Mouse (Mus musculus) gastrocnemius, adult 18-20 months (tissue): Measurements from ENCODE around the gene Lenep. TPM values are rescaled to one million over a fixed set of nuclear protein-coding genes. Genes with fewer than 3 reads are reported as not detected.

Experiments
- DNase-seq: peaks from one replicate; pipeline ENCODE4 v3.0.0; 2021; ENCODE audit warnings: low spot score
- total RNA-seq, 2 experiments: library from RNA; stranded (reverse); gene quantifications; 2 replicates each; pipeline ENCODE4 v1.2.3; 2021

The Lenep gene
- total RNA-seq, 2 experiments from 2014 or later = 0.59 TPM; not detected in 1

DNA sequence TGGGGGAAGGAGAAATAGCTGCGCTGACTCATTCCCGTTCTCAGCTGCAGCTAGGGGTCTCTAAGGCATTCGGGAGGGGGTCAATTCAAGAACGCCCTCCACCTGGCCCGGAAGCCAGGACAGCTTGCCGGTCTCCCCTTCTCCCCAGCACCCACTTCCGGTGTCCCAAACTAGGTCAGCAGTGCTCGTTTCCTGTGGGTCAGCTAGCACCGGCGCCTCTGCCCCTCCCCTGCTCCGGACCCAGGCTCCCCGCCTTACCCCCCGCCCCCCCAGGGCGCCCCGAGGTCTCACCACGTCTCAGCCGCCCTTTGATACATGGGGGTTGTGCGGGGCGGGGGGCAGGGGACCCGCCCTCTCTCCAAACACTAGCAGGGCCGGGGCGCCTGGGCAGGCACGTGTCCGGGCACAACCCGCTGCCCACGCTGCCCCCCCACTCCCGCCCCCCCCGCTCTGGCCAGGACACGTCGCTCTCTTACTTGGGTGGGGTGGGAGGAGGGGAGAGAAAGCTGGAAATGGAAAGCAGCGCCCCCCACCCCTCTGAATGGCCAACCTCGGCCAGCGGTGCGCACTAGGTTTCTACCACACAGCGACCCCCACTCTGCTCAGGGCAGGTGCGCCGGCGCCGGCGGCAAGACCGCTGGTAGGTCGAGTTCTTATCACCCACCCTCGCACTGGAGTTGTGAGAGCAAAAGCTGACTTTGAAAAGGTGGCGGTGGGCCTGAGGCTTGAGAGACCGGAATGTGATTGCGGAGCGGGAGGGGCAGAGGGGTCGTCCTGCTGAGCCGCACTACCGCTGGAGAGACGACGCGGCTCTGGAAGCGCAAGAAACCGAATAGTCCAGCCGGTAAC lies 10.7 kb downstream of the Lenep start:
- peak; percentile 81 for DNase-seq

DNA sequence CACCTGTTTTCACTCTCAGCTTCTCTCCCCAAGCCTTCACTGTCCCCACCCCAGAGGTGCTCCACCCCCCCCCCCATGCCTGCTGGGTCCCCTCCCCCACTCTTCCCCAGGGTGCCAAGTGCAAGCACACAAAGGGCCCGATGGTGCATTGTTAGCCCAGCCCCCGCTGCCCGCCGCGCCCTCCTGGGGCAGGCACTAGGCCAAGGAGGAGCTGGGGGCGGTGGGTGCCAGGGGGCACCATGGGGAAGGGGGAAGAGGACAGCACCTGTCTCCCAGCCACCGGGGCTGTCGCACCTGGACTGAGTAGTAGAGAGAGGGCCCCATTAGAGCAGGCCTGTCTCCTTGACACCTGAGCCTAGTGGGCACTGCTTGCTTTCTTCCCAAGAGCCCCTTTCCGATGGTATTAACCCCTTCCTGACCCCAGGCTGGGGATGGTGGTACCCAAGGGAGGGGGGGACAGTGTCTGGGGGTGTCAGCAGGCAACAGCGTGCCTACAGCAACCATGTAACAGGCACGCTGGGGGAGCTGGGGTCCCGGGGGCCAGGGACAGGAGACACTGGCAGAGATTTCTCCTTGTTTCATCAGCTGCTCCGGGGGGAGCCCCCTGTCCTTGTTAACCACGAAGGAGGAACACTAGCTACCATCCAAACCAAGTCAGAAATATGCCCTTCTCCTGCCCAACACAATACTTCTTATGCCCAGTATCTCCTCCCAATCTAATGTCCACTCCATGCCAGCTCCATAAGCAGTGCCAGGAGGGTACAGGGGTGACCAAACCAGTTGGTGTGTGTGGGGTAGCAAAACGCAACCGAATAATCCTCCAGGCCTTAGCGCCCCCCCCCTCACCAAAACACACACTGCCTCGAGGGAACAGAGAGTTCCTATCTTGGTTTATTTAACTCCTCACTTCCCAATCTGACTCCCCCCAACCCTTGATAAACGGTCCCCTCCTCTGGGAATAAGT lies 11.6 kb downstream of the Lenep start:
- DNase-seq = no peak

DNA sequence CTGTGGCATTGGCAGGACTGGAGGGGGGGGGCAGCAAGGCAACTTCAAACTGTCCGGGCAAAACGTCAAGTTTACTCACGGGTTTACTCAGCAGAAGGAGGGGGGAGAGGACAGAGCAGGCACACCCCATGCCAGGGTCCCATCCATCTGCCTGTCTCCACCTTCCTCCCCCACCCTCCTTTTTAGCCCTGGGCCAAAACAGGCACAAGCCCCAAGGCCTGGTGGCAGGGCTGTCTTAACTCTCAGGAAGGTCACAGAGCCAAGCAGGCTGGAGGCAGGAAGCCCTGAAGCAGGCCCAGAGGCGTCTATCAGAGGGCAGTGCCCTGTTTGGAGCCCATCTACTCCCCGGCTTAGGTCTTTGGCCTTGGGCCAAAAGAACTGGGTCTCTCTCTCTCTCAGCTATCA lies 12.5 kb downstream of the Lenep start:
- peak; percentile 66 for DNase-seq

DNA sequence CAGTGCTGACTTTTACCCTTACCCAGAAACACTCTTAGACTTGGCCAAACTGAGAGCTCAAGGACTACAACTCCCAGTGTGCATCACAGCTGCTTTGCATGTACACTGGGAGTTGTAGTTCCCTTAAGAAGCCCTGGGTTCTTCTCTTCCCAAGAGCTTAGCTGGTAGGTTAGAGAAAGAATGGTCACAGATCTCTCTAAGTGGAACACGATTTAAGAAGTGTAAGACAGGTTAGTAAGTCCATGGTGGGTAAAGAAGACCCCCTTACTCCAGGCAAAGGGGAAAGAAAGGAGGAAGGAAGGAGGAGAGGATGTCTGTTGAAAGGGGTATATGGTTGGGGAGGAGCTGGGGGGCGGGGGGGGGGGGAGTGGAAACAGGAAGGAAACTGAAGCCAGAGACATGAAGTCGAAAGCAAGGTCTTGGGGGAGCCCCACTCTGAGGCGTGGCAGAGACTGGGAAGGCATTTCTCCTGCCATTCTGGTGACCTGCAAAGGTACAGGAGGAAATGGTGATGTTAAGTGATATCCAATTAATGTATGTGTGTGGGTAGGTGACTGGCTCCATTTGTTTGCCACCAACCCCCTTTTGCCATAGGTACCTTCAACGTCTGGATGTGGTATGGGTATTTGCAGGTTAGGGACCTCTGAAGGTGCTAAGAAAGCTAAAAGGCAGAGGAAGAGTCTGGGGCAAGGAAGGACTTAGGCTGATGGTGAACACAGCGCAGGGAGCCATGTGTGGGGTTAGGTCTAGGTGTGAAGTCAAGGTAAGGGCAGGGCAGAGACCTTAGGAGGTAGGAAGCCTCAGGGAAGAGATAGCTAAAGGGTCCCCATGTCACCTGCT lies 13.5 kb downstream of the Lenep start:
- DNase-seq = no peak

DNA sequence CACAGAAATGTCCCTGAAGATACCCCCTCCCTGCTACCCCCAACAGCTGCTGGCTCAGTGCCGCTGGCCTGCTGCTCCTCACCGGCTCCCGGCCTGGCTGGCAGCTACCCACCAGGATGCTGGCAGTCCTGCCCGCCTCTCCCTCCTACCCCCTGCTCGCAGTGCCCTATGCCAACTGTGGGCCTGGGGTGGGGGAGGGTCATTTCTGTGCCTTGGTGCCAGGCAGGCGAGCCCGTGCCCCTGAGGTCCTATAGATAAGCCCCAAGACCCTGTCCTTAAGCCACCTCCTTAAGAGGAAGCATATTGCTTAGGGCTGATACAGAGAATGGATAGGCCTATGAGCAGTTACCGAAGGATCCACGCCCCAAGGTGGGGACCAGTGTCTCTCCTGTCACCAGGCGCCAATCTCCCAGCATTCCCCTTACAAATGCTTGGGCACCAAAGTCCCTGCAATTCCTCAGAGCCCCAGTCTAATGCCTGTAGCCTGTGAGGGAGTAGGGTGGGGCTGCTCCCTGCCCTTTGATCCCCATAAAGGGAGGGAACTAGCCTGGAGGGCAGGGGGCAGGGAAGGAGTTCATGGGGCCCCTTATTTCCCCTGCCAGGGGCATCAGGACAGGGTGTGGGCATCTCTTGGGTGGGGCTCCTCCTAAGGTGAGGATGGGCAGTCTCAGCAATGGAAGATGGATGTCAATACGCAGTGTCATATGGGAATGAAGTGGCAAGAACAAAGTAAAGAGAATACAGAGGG lies 14.3 kb downstream of the Lenep start:
- DNase-seq = peak; percentile 73

DNA sequence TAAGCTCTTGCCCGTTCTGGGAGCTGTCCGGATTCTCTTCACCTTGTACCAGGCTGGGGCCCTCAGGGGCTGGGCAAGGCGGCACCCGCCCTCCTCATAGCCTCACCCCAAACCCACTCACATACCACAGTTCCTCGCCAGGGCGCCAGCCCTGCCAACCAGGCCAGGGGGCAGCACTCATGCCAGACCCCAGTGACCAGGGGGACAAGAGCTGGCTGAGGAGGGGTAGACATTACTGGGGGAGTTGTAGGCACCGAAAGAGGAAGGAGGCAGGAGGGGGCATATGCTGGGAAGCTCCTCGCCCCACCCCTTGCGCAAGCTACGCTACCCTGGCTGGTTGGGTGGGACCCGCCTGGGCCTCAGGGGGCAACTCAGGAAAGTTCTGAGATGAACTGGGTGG lies 15.0 kb downstream of the Lenep start:
- DNase-seq = no peak

DNA sequence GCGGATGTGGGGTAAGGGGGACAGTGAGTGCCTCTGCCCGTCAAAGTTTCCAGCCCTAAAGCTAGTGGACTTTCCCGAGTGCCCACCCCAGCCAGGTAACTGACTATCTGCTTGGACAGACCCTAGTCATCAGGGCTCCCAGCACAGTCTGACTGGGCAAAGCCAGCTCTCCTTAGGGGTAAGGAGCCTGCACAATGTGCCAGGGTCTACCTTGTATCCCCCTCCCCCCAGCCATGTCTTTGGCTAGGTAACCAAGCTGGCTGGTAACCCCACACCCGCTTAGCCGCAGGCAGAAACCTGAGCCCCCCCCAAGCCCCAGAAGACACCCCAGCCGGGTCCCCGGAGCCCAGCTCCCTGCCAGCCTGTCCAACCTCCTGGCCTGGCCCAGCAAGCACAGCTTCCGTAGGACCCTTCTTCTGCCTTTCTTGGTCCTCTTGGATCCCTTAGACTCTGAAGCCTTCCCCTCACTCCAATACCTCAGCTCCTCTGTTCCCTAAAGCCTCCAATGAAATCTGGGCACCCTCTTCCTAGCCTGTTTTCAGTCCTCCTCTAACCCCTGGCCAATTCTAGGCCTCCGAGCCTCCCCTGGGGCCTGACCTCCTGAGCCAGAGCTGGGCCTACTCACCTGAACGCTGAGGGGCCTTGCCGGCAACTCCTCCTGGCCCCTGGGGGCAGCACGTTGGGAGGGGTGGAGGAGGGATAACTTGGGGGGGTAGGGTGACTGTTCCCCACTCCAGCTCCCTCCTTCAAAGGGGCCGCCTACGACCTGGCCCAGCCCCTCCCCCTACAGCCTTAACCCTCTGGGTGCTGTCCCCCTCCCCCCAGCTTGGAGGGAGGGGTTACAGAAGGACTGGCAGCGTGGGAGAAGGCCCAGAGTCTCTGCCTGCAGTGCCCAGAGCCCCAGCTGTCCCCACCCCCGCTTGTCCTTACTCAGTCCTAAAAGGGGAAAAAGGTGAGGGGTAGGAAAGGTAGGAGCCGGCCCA lies 15.9 kb downstream of the Lenep start:
- DNase-seq = no peak

DNA sequence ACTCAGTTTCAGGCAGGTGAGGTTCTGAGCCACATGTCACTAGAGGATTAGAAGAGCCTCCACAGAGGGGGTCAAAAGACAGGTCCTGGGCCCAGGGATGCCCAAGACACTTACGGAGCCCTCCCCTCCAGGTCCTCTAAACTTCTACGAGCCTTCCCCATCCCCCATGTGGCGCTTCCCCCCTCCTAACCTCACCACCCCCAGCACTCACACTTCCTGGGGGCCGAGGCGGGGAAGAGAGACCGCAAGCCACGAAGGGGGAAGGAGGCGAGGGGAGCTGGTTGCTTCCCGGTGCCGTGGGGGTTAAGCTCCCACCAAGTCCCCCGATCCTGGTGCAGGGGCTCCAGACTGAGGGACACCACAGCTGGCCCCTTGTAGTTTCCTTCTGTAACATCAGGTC lies 17.1 kb downstream of the Lenep start:
- no peak for DNase-seq

DNA sequence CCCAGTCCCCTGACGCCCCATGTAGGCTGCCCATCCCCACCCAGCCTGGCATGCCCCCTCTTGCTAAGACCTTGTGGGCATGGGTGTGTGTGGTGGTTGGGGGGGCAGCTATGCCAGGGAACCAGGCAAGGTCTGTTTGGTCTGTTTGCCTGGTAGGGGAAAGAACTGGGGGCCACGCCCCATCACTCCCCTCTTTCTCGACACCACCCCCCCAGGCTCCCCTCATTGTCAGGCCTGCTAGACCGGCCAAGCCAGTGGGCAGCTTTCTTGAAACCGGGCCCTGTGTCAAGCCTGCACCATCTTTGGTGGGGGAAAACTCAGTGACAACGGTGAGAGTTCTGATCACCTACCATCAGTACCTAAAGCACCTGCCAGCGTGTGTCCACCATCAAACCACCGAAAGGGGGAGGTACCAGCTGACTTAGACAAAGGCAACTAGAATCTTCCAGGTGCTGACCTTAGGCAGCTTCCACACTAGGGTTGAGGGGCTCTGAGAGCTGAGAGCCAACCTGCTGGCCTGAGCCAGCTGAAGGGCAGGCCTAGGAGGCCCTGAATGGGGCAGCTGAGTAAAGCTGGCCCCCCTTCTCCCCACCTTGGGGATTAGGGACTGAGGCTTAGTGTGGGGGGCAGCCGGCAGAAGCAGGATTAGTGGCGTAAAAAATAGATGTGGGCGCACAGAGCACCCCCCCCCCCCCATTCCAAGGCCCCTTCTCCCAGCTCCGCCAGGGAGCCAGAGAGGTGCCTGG lies 18.1 kb downstream of the Lenep start:
- DNase-seq = no peak

DNA sequence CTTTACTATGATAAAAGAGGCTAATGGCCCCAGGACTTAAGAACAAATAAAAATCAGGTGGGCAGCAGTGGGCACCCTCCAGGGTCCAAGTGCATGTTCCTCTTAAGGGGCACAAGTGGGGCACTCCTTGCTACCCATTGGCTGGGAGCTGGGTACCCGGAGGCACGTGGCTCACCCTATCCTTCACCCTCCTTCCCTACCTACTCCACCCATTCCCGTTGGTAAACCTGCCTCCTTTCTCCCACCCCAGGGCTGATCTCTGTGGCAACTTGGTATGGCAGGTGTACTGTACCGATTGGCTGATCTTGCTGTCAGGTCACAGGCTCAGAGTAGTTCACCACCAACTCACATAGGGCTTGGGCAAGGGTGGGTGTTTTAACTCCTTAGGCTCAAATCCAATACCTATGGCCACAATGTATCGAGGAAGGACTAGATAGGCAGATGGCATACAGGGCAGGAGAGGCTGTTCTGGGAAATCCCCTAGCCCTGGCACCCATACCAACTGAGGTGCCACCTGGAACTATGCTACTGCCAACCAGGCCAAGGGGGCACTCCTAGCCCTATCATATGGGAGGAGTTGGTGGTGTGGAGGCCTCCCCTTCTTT lies 18.8 kb downstream of the Lenep start:
- no peak for DNase-seq

DNA sequence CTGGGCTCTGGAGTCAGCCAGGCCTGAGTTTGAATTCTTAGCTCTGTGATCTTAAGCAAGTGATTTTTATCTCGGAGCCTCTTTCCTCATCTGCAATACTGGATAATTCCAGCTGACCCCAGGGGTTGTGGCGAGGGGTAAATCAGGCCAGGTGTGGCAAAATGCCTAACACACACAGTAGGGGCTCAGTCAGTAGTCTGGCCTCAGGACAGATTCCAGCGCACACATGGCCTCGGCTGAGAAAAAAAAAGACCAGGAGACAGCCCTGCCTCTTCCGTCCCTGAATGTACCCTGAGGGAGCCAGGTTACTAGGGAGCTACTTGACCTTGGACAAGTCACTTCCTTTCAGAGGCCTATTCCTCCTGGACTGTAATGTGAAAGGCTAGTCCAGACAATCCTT lies 19.6 kb downstream of the Lenep start:
- DNase-seq = no peak

DNA sequence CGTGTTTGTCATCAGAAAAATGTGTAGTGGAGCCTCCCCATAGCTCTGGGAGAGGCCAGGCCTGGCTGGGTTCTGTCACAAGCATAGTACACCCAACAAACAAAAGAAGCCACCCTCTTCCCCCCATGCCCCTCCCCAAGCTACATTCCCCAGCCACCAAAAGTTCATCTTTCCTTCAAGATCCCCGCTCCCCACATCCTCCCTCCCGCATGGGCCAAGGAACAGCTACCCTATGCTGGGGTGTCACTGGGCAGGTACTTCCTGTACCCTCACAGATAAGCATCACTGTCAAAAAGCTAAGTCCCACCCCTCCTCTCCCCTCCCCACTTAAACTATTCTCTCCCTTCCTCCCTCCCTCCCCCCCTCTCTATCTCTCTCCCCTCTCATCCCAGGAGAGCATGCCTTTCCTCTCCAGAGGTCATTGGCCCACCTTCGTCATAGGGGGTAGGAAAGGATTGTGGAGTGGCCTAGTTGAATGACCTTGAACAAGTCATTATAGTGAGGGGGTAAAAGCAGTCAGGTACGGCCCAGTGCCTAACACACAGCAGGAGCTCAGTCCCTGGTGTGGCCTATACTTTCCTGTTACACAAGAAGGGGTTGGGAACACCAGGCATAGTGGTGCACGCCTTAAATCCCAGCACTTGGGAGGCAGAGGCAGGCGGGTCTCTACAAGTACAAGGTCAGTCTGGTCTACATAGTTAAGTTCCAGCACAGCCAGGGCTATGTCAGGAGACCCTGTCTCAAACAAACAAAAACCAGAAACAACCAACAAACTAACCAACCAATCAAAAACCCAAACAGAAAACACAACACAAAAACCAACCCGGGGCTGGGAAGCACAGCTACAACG lies 20.3 kb downstream of the Lenep start:
- DNase-seq = no peak

DNA sequence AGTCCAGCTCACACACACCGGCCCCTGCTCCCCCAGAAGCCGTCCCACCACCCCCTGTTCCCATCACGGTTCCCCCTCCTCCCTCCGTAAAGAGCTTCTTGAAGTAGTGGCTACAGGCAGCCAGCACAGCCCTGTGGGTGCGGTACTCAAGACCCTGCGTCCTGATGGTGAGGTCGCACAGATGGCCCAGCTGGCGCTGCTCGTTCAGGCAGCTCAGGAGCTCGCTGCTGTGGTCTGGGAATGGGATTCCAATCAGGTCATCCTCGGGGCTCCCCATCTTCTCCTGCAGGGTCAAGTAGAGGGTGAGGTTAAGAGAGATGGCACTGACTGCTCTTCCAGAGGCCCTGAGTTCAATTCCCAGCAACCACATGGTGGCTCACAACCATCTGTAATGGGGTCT lies 21.4 kb downstream of the Lenep start:
- DNase-seq = no peak

DNA sequence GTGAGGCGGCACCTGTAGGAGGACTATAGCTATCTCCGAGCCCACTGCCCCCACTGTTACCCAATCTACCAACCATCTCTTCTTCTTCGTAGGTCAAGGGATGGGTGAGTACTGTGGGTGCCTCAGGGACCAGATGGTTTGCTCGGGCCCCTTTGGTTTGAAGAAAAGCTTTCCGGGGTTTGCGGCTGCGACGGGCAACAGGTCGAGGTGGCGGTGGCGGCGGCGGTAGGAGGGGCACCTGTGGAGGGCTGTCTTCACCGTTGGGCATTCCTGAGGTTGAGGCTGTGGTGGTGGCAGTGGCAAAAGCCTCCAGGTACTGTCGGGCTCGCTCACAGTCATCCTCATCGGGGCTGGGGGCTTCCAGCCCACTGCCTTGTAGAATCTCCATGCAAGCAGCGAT lies 21.9 kb downstream of the Lenep start:
- no peak for DNase-seq

DNA sequence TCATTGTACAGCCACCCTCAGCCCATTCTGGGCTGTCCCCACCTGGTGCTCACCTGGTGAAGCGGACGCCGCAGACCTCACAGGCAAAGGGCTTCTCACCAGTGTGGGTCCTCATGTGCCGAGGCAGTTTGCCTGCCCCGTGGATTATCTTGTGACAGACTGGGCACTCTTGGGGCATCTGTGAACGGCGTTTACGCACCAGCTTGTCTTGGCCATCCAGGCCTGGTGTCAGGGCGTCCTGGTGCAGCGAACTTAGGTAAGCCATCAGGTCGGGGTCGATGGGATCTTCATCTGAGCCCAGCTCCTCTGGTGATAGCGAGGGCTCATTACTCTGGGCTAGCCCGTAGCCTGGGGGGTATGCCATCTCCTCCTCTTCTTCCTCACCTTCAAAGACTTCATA lies 22.3 kb downstream of the Lenep start:
- no peak for DNase-seq

DNA sequence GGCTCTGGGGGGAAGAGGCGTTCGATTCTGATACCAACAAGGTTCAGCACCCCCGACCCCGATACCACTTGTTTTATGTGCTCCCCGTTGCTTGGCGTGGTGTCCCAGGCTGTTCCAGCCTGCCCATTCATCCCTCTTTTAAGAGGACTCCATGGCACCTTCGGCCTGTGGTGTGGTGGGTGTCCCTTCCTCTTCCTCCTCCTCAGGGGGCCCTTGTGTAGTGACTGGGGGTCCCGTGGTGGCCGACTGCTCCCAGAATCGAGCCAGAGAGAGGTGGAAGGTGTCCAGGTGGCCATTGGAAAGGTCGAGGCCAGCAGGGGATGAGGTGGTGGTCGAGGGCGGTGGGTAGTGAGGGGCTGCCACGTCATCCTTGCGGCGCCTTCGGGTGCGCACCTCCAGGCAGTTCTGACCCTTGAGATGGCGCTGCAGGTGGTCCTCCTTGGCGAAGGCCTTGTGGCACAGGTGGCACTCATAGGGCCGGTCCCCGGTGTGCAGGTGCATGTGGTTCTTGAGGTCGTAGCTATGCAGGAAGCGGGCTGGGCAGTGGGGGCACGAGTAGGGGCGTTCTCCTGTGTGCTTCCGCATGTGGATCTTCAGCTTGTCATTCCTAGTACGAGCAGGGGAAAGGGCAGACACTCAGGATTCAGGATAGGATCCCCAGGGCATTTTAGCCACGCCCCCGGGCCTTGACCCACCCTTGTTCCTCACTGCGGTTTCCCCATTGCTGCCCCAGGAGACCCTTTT lies 23.0 kb downstream of the Lenep start:
- no peak for DNase-seq
